Mouse (Mus musculus) thymus, adult 2 months (tissue): ENCODE results near the gene Adarb2. TPM values are rescaled to one million over a fixed set of nuclear protein-coding genes. Genes with fewer than 3 reads are reported as not detected.

ENCODE experiments used
- DNase-seq: peaks from one replicate; pipeline ENCODE4 v3.0.0; 2021
- H3K27ac ChIP-seq: fragments of 200-500 bp; 2 replicates; pipeline ENCODE4 v1.5.1; 2012; ENCODE audit warnings: low read length, control low read depth; ENCODE audit not compliant: control insufficient read depth, insufficient read depth
- H3K27me3 ChIP-seq: fragments of 200-500 bp; 2 replicates; pipeline ENCODE4 v1.6.1; 2012; ENCODE audit warnings: mild to moderate bottlenecking, low read length, moderate library complexity, mixed read lengths; ENCODE audit not compliant: control insufficient read depth, insufficient read depth
- H3K36me3 ChIP-seq: fragments of 200-500 bp; 2 replicates; pipeline ENCODE4 v1.6.1; 2012; ENCODE audit warnings: mild to moderate bottlenecking, low read length, moderate library complexity; ENCODE audit not compliant: control insufficient read depth, insufficient read depth
- H3K4me1 ChIP-seq: fragments of 200-500 bp; replicated peaks from 2 replicates; pipeline ENCODE4 v1.6.1; 2012; ENCODE audit warnings: low read length; ENCODE audit not compliant: control insufficient read depth, insufficient read depth
- H3K4me3 ChIP-seq: fragments of 200-500 bp; 2 replicates; pipeline ENCODE4 v1.5.1; 2012; ENCODE audit warnings: mild to moderate bottlenecking, low read length, control low read depth, moderate library complexity; ENCODE audit not compliant: control insufficient read depth, insufficient read depth
- CTCF ChIP-seq: fragments of 200-500 bp; IDR thresholded peaks from 2 replicates; pipeline ENCODE4 v1.5.1; 2012; ENCODE audit warnings: mild to moderate bottlenecking, control low read depth, low read length, moderate library complexity, borderline replicate concordance; ENCODE audit not compliant: control insufficient read depth, poor library complexity, insufficient read depth; ENCODE audit errors: extremely low read depth
- POLR2A ChIP-seq: fragments of 200-500 bp; IDR thresholded peaks from 2 replicates; pipeline ENCODE4 v1.6.1; 2012; ENCODE audit warnings: mild to moderate bottlenecking, low read length, control low read depth, moderate library complexity; ENCODE audit not compliant: control insufficient read depth, poor library complexity, insufficient read depth; ENCODE audit errors: extremely low read depth
- WGBS: fragments of 180-500 bp; shearing (Covaris S2); methylation state at CpG from one replicate; pipeline ENCODE4 v1.1.7; 2018; 5-methylcytosine and 5-hydroxymethylcytosine counted together
- polyA plus RNA-seq: library from polyadenylated mRNA; depleted of rRNA; stranded (reverse); fragments of >200 nt; gene quantifications from 2 replicates; pipeline ENCODE4 v1.2.3, GENCODE M21; 2012

The Adarb2 gene
- polyA plus RNA-seq, 1 experiment = not detected

DNA sequence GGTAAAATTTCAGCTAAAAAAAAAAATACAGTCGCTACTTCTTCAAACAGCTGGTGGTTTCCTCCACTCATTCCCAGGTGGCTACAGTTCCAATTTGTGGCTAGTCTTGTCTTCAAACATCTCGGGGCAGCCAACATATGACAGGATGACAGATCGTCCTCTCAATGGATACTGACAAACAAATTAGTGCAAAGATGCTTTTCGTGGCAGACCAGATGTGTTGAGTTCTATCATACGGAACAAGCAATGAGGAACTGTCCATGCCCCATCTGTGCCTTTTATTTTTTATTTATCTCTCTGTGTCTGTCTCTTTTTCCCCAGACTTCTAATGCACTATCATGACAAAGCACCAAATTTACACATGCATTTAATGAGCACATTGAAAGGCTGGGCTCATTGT, 316.5 kb downstream of the Adarb2 start:
- no peaks in the 10 kb centered on the region for H3K27me3 ChIP-seq
- H3K36me3 ChIP-seq = no peaks in the 10 kb centered on the region
- WGBS = 35% methylated on average over 5 of the region's 5 CpGs
- TF ChIP-seq CTCF (no peak), POLR2A (no peak)
- no peak for DNase-seq
- H3K4me1 ChIP-seq = no peaks in the 10 kb centered on the region
- no peak overlapping the region for H3K4me3 ChIP-seq
- no peak overlapping the region for H3K27ac ChIP-seq

DNA sequence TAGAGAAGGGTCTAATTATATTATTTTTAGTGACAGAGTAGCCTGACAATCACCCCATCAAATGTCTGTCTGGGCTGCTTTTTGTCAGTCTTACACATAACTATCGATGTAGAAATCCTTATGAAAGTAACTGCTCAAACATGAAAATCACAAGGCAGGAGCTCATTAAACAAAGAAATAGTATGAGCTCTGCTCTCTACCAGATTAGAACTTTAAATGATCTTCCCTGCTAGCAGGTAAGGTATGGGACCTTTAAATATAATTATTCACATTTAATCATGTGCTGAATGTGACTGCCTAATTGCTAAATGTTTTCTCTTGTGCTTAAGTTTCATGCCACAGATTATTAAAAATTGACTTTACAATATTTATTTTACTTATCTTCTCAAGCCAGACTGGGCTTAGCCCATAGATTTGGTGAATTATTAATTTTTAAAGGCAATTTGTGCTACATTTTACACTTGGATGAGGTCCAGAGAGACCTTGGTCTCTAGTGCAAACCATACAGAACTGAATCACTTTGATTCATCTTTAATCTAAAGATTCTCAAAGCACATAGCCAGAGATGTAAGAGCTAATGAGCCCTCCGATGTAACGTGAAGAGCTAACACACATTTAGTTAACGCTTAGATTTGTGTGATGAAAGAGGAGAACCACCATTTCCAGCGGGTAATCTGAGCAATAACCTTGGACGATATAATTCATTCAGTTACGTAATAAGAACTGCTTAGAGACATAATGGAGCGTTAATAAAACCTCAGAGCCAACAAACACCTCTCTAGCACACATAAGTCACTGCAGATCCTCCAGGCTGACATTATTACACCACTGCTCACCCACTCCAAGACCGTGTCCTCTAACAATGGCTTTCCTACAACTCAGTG, 323.3 kb downstream of the Adarb2 start:
- no peak overlapping the region for H3K4me3 ChIP-seq
- no peaks in the 10 kb centered on the region for H3K4me1 ChIP-seq
- H3K27me3 ChIP-seq = no peaks in the 10 kb centered on the region
- H3K27ac ChIP-seq = no peak overlapping the region
- no peak for TF ChIP-seq POLR2A
- TF ChIP-seq CTCF = no peak
- H3K36me3 ChIP-seq = no peaks in the 10 kb centered on the region
- 95% methylated on average over 9 of the region's 9 CpGs for WGBS
- DNase-seq = no peak

GRCm38 (mm10) chr13:8534265-8535113, 331.8 kb downstream of the Adarb2 start:
- no peak for DNase-seq
- Histone ChIP-seq H3K4me3 (no peak overlapping the region), H3K36me3 (no peaks in the 10 kb centered on the region), H3K27me3 (no peaks in the 10 kb centered on the region), H3K4me1 (no peaks in the 10 kb centered on the region), H3K27ac (no peak overlapping the region)
- TF ChIP-seq CTCF (no peak), POLR2A (no peak)
- 92% methylated on average over 9 of the region's 9 CpGs for WGBS

DNA sequence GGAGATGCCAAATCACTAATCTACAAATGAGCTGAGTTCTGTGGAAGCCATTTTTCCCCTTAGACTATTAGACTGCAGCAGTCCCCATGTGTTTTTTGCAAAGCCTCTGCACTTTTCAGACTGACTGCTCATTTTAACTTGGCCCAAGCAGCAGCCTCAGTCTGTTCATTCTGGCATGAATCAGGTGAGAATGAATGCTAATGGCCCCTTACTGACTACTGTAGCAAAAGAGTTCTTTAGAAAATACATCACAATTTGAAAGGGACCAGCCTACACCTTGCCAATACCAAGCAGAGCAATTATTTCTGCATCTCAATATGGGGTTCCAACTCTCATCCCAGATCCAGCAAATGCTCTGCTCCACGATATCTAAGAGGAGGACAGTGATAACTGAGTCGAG, 335.8 kb downstream of the Adarb2 start:
- 91% methylated on average over 2 of the region's 2 CpGs for WGBS

GRCm38 (mm10) chr13:8538896-8539295, 336.2 kb downstream of the Adarb2 start:
- no peaks in the 10 kb centered on the region for H3K27me3 ChIP-seq
- no peak for DNase-seq
- 95% methylated on average over 10 of the region's 10 CpGs for WGBS
- no peak overlapping the region for H3K4me3 ChIP-seq
- no peak overlapping the region for H3K27ac ChIP-seq
- TF ChIP-seq POLR2A (no peak), CTCF (no peak)
- no peaks in the 10 kb centered on the region for H3K4me1 ChIP-seq
- H3K36me3 ChIP-seq = no peaks in the 10 kb centered on the region

More for the DNA sequence above, 335.8 kb downstream of the Adarb2 start:
- H3K27me3 ChIP-seq = no peaks in the 10 kb centered on the region
- no peak overlapping the region for H3K27ac ChIP-seq
- DNase-seq = no peak
- no peaks in the 10 kb centered on the region for H3K36me3 ChIP-seq
- no peaks in the 10 kb centered on the region for H3K4me1 ChIP-seq
- TF ChIP-seq CTCF = no peak
- no peak for TF ChIP-seq POLR2A
- no peak overlapping the region for H3K4me3 ChIP-seq

GRCm38 (mm10) chr13:8542684-8543083, 340.0 kb downstream of the Adarb2 start:
- Histone ChIP-seq H3K4me3 (no peak overlapping the region), H3K4me1 (no peaks in the 10 kb centered on the region), H3K27ac (no peak overlapping the region), H3K27me3 (no peaks in the 10 kb centered on the region), H3K36me3 (no peaks in the 10 kb centered on the region)
- 81% methylated on average over 2 of the region's 2 CpGs for WGBS
- TF ChIP-seq POLR2A = no peak
- no peak for DNase-seq
